Mouse (Mus musculus) bone marrow macrophage, adult 2 months (primary cell): ENCODE measurements around the gene Tbxa2r.

Experiments used
- CTCF ChIP-seq: IDR thresholded peaks from 2 replicates; pipeline ENCODE4 v1.5.1; 2012; ENCODE audit warnings: low read depth, mild to moderate bottlenecking, low read length, moderate library complexity
- POLR2A ChIP-seq: IDR thresholded peaks from 2 replicates; pipeline ENCODE4 v1.6.1; 2012; ENCODE audit warnings: mild to moderate bottlenecking, low read depth, low read length, borderline replicate concordance

DNA sequence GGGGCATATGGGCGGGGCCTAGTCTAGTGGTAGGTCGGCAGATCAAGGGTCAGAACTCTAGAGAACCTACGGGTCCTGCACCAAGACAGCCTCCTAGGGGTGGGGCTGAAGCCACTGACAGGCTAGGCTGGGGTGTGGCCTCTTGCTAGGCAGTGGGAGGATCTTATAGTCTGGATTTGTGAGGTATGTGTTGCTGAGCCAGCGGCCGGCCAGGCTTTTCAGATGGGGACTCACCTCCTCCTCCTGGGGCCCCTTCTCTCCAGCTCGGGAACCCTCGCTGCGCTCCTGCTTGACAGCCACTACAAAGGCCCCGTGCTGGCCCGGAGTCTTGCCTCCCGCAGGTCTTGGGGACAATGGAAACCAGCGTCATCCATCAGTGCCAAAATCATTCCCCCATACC lies 20.6 kb downstream of the Tbxa2r start:
- no peak for TF ChIP-seq CTCF
- TF ChIP-seq POLR2A: no peak
